Mouse (Mus musculus): ENCODE results near the gene Prss38. TPM values are rescaled to one million over a fixed set of nuclear protein-coding genes. Genes with fewer than 3 reads are reported as not detected.

Prss38 gene
- polyA plus RNA-seq (2012; ENCODE audit: insufficient read depth, insufficient read length, missing spikeins) = not detected in 2 replicates

DNA sequence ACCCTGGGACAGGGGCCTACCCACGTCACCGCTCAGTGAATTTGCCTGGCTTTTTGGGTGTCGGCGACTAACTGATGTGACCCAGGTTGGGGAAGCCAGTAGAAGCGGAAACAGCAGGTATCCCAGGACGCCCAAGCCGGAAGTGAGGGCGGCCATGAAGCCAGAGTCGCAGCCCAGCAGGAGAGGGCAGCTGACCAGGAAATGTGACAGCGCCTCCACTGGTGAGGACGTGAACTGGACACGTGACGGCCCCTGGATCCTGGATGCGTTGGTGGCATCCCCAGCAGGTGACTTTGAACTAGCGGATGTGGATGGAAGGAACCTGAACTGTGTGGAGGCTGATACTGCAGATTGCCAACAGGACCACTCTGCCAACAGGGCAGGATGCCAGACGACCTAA, at the start of gene Prss38:
Prss38 (minus strand) TSS at position 183 of the 400 bp plus-strand sequence.
- no peaks in the 10 kb centered on the region for H3K4me1 ChIP-seq (ENCODE audit: control insufficient read depth, insufficient read depth, low read length)
- H3K4me3 ChIP-seq (ENCODE audit: insufficient read depth, low read length) = no peak within 1 kb of the TSS
- TF ChIP-seq POLR2A (IDR thresholded peaks at IDR 0.05; ENCODE audit: borderline replicate concordance, low read depth, low read length) (no peak), CTCF (IDR thresholded peaks at IDR 0.05; ENCODE audit: low read depth, low read length) (no peak)
- no peak within 1 kb of the TSS for H3K27ac ChIP-seq (ENCODE audit: insufficient read depth, low read depth, low read length)

DNA sequence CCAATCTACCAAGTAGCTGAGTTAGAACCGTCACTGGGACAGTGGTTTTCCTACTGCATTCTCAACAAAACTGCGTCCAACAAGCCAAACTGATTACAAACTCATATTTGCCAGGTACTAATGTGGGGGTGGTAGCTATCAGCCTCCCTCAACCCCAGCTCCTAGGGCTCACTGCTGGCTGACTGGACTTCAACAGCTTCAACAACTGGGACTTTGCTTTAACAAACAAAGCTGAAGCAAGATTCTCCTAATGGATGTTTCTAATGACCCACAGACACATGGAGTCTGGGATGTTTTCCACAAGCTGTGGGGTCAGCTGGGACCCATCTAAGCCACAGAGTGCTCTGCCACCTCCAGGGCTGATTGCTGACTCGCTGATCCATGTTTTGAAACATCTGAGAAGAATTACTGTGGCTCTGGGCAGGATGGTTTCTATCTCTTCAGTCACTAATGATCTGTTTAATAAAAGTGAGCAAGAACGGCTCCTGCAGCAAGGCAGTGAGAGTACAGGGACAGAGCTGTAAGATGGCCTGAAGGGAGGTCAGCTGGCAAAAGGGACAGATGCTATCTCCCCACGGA, 47.6 kb upstream of the Prss38 start:
- H3K4me1 ChIP-seq (ENCODE audit: control insufficient read depth, insufficient read depth, low read length) = peaks cover 44% of the 10 kb centered on the region
- H3K27ac ChIP-seq (ENCODE audit: insufficient read depth, low read depth, low read length) = no peak overlapping the region
- no peak overlapping the region for H3K4me3 ChIP-seq (ENCODE audit: insufficient read depth, low read length)
- TF ChIP-seq POLR2A (IDR thresholded peaks at IDR 0.05; ENCODE audit: borderline replicate concordance, low read depth, low read length) = no peak
- TF ChIP-seq CTCF (IDR thresholded peaks at IDR 0.05; ENCODE audit: low read depth, low read length) = no peak

DNA sequence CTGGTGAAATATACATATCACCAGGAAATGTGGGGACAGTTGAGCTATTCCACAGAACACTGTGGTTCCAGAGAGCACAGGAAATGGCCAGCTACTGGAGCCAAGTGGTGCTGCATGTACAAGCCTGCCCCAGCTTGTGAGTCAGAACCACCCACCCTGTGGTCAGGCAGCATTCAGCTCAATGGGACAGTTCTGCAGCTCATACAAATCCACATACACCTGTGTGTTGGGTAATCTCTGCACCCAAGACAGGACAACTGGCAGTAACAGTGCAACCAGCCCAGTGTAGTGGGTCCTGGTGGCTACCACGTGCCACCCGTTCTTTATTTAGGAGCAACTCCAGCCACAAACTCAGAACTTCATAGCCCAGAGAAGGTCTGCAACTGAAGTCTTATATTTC, 46.5 kb upstream of the Prss38 start:
- Histone ChIP-seq H3K4me3 (ENCODE audit: insufficient read depth, low read length) (no peak overlapping the region), H3K27ac (ENCODE audit: insufficient read depth, low read depth, low read length) (0 out of 2 replicates have a peak overlapping the region, but pooled peaks have one; percentile 7), H3K4me1 (ENCODE audit: control insufficient read depth, insufficient read depth, low read length) (peaks cover 43% of the 10 kb centered on the region)
- TF ChIP-seq POLR2A (IDR thresholded peaks at IDR 0.05; ENCODE audit: borderline replicate concordance, low read depth, low read length) (no peak), CTCF (IDR thresholded peaks at IDR 0.05; ENCODE audit: low read depth, low read length) (no peak)

DNA sequence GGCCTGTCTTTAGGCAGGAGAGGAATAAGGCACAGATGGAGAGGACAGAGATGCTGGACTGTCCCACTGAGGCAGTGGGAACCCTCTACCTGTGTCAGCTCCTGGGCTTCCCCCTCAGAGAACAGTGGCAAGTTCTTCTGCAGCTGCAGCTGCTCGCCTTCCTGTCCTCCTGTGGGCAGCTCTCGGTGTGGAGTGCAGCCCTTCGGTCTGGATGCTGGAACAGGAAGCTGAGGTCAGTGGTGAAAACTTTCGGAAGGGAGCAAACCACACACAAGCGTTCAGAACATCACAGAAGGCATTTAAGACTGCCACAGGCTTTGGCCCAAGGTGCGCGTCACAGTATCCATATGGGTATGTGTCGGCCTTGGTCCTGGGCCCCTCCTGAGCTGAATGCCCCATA, 46.0 kb upstream of the Prss38 start:
- Histone ChIP-seq H3K4me3 (ENCODE audit: insufficient read depth, low read length) (no peak overlapping the region), H3K4me1 (ENCODE audit: control insufficient read depth, insufficient read depth, low read length) (peaks cover 38% of the 10 kb centered on the region), H3K27ac (ENCODE audit: insufficient read depth, low read depth, low read length) (0 out of 2 replicates have a peak overlapping the region, but pooled peaks have one; percentile 7)
- TF ChIP-seq CTCF (IDR thresholded peaks at IDR 0.05; ENCODE audit: low read depth, low read length) (no peak), POLR2A (IDR thresholded peaks at IDR 0.05; ENCODE audit: borderline replicate concordance, low read depth, low read length) (no peak)

DNA sequence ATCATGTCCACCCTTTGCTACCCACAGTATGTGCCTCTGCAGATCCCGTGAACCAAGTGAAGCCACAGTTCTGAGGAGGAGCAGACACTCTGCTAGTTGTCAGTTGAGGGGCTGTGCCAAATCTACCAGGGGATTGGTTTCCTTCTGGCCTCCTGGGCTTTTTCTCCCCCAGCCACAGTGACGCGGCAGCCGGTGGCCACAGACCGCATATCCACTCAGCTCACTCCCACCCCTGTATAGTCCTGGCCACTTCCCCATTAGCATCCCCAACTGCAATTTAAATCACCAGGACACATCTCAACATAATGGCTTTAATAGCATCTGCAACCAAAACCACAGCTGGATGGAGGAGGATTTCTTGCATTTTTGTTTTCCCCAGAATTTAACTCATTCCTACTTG, 43.3 kb upstream of the Prss38 start:
- H3K4me3 ChIP-seq (ENCODE audit: insufficient read depth, low read length) = no peak overlapping the region

DNA sequence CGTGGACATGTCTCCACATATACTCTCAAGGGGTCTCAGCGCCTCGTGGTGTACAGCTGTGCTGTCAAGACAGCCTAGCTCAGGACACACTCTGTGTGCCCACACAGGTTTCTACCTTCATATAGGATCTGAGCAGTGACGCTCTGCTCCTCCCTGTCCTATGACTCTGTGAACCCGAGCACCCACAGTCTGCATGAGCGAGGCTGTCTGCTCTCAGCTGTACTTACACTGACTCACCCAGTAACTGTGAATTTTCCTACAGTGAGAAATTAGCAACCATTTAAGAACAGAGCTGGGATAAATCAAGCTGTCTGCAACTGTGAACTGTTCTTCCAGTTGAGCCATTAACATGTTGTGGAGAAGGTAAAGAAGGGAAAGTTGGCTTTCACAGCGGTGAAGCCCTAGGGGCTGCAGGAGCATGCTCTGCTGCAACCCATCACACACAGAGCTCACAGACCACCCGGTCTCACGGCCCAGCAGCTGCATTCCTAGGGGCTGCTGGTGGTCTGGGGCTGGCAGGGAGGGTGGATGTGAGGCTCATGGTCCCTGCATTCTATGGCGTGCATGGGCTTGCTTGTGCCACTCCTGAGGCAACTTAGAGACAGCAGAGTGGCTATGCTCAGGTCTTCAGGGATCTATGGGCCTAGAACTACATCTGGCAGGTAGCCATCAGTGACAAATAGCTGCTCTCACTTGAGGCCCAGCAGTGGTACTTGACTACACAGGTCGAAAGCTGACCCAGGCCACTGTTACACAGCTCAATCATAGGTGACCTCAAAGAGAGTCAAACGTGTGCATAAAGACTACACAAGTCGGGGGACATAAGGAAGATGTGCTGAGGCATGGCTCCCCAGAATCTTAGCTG, 37.8 kb upstream of the Prss38 start:
- Histone ChIP-seq H3K4me3 (ENCODE audit: insufficient read depth, low read length) (no peak overlapping the region), H3K27ac (ENCODE audit: insufficient read depth, low read depth, low read length) (no peak overlapping the region), H3K4me1 (ENCODE audit: control insufficient read depth, insufficient read depth, low read length) (peaks cover 33% of the 10 kb centered on the region)
- no peak for TF ChIP-seq POLR2A (IDR thresholded peaks at IDR 0.05; ENCODE audit: borderline replicate concordance, low read depth, low read length)
- TF ChIP-seq CTCF (IDR thresholded peaks at IDR 0.05; ENCODE audit: low read depth, low read length) = no peak

More for the DNA sequence above, 43.3 kb upstream of the Prss38 start:
- no peak for TF ChIP-seq CTCF (IDR thresholded peaks at IDR 0.05; ENCODE audit: low read depth, low read length)
- no peak for TF ChIP-seq POLR2A (IDR thresholded peaks at IDR 0.05; ENCODE audit: borderline replicate concordance, low read depth, low read length)
- Histone ChIP-seq H3K27ac (ENCODE audit: insufficient read depth, low read depth, low read length) (no peak overlapping the region), H3K4me1 (ENCODE audit: control insufficient read depth, insufficient read depth, low read length) (peaks cover 30% of the 10 kb centered on the region)

DNA sequence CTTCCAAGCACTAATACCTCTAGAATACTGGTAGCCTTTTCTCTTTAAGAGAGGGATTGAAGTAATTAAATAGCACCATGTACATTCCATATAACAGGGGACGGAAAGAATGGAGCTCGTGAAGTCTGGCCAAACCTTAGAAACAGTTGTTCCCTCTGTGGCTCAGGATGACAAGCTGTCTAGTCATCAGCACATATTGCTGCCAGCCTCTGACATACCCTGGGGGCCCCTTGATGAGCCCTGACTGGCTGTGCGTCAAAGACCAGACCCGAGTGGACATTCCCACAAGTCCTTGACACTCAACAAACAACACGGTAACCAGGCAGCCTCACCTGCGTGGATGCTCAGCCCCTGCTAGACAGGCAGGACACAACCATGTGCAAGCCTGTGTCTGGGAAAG, 36.6 kb upstream of the Prss38 start:
- H3K4me3 ChIP-seq (ENCODE audit: insufficient read depth, low read length) = no peak overlapping the region
- peaks cover 33% of the 10 kb centered on the region for H3K4me1 ChIP-seq (ENCODE audit: control insufficient read depth, insufficient read depth, low read length)
- TF ChIP-seq CTCF (IDR thresholded peaks at IDR 0.05; ENCODE audit: low read depth, low read length) = no peak
- TF ChIP-seq POLR2A (IDR thresholded peaks at IDR 0.05; ENCODE audit: borderline replicate concordance, low read depth, low read length) = no peak
- no peak overlapping the region for H3K27ac ChIP-seq (ENCODE audit: insufficient read depth, low read depth, low read length)

DNA sequence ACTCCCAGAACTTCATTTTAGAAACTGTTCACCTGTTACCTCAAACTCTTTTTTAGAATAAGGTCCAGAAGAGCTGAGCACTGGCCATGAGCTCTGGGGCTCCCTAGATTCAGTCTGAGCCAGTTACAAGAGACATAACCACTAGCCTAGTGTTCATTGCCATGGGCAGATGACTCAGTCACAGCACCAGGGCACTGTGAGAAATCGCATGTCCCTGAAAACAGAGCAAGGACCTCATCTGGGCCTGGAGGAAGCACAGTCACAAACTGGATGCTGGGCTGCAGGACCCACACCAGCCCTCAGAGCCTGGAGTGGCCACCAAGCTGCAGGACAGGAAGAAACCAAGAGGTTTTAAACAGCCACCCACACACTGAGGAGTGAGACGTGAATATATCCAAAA, 35.4 kb upstream of the Prss38 start:
- H3K4me3 ChIP-seq (ENCODE audit: insufficient read depth, low read length) = no peak overlapping the region
- peaks cover 33% of the 10 kb centered on the region for H3K4me1 ChIP-seq (ENCODE audit: control insufficient read depth, insufficient read depth, low read length)
- TF ChIP-seq CTCF (IDR thresholded peaks at IDR 0.05; ENCODE audit: low read depth, low read length) (no peak), POLR2A (IDR thresholded peaks at IDR 0.05; ENCODE audit: borderline replicate concordance, low read depth, low read length) (no peak)
- peak overlapping the region; percentile 30; the same call in 1 of the 2 replicates for H3K27ac ChIP-seq (ENCODE audit: insufficient read depth, low read depth, low read length)

DNA sequence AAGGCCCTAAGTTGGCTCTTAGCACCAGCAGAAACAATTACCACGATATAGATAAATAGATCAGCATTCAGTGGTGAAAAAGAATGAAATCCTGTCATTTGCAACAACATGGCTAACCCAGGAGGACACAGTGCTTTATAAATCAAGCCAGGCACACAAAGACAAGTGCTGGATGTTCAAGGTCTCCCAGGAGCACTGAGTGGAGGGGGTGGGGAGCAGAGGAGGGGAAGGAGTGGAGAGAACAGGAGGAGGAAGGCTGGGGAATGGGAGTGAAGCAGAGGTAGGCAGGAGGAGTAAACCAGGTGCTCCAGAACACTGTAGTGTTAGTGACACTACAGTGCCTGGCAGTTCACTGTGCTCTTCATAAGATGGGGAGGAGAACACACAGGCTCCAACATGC, 30.3 kb upstream of the Prss38 start:
- no peak overlapping the region for H3K4me3 ChIP-seq (ENCODE audit: insufficient read depth, low read length)
- TF ChIP-seq CTCF (IDR thresholded peaks at IDR 0.05; ENCODE audit: low read depth, low read length) (no peak), POLR2A (IDR thresholded peaks at IDR 0.05; ENCODE audit: borderline replicate concordance, low read depth, low read length) (no peak)
- peaks cover 30% of the 10 kb centered on the region for H3K4me1 ChIP-seq (ENCODE audit: control insufficient read depth, insufficient read depth, low read length)
- H3K27ac ChIP-seq (ENCODE audit: insufficient read depth, low read depth, low read length) = no peak overlapping the region

DNA sequence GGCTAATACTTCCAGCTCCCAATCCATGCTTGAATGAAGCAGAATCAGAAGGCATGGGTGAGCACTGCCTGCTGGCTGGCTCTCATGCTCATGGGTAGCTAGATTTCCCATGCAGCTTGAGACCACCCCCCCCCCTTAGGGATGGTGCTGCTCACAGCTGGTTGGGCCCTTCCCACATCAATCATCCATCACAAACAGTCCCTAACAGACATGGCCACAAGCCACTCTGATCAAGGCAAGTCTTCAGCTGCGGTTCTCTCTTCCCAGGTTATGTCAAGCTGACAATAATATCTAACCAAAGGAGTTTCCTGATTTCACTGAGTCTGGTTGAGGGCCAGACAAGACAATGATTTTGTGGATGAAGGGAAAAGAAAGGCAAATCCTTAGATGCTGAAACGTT, 25.4 kb upstream of the Prss38 start:
- H3K27ac ChIP-seq (ENCODE audit: insufficient read depth, low read depth, low read length) = no peak overlapping the region
- no peak overlapping the region for H3K4me3 ChIP-seq (ENCODE audit: insufficient read depth, low read length)
- H3K4me1 ChIP-seq (ENCODE audit: control insufficient read depth, insufficient read depth, low read length) = peaks cover 19% of the 10 kb centered on the region
- TF ChIP-seq CTCF (IDR thresholded peaks at IDR 0.05; ENCODE audit: low read depth, low read length) = no peak
- no peak for TF ChIP-seq POLR2A (IDR thresholded peaks at IDR 0.05; ENCODE audit: borderline replicate concordance, low read depth, low read length)
